Mouse (Mus musculus) limb, embryonic 15.5 days (tissue): ENCODE measurements around the gene Sox15. TPM values are rescaled to one million over a fixed set of nuclear protein-coding genes. Genes with fewer than 3 reads are reported as not detected.
A peak's percentile ranks its signal among the peaks of the same experiment; 100 is the strongest.

Source experiments
- ATAC-seq: fragments of 200-750 bp; cut with Nextera tagmentation; 2 replicates; pipeline ENCODE4 v1.8.0; 2017; ENCODE audit warnings: low read depth, moderate TSS enrichment; ENCODE audit not compliant: insufficient number of reproducible peaks, low FRiP score, low TSS enrichment
- H3K27ac ChIP-seq: fragments of 300-500 bp; sonication (generic); 2 replicates; pipeline ENCODE4 v1.5.1; 2015; ENCODE audit warnings: moderate library complexity, mild to moderate bottlenecking, inconsistent platforms
- H3K27me3 ChIP-seq: fragments of 300-500 bp; sonication (generic); 2 replicates; pipeline ENCODE4 v1.6.1; 2015; ENCODE audit warnings: inconsistent platforms
- H3K36me3 ChIP-seq: fragments of 300-500 bp; sonication (generic); 2 replicates; pipeline ENCODE4 v1.6.1; 2015; ENCODE audit warnings: inconsistent platforms
- H3K4me1 ChIP-seq: fragments of 300-500 bp; sonication (generic); 2 replicates; pipeline ENCODE4 v1.6.1; 2015; ENCODE audit warnings: inconsistent platforms
- H3K4me2 ChIP-seq: fragments of 300-500 bp; sonication (generic); 2 replicates; pipeline ENCODE4 v1.6.1; 2015; ENCODE audit warnings: mild to moderate bottlenecking, inconsistent platforms
- H3K4me3 ChIP-seq: fragments of 300-500 bp; sonication (generic); 2 replicates; pipeline ENCODE4 v1.5.1; 2015; ENCODE audit warnings: mild to moderate bottlenecking, inconsistent platforms
- H3K9ac ChIP-seq: fragments of 300-500 bp; sonication (generic); 2 replicates; pipeline ENCODE4 v1.6.1; 2015; ENCODE audit warnings: inconsistent platforms
- H3K9me3 ChIP-seq: fragments of 300-500 bp; sonication (generic); 2 replicates; pipeline ENCODE4 v1.6.1; 2016; ENCODE audit warnings: inconsistent platforms
- WGBS: fragments of 180-500 bp; shearing (Covaris S2); methylation state at CpG from one replicate; pipeline ENCODE4 v1.1.7; 2015; 5-methylcytosine and 5-hydroxymethylcytosine counted together
- polyA plus RNA-seq: library from polyadenylated mRNA; unstranded; fragments of >200 nt; fragmentation: Nextera tagmentation; extraction: Ambion mirVana; gene quantifications from 2 replicates; pipeline ENCODE4 v1.2.1, GENCODE M21; 2015

Sox15 gene
- polyA plus RNA-seq, 1 experiment from 2014 or later, result 3.2 TPM

- Histone ChIP-seq H3K9ac (no peak overlapping the region), H3K27ac (peak overlapping the region; percentile 94), H3K27me3 (no peaks in the 10 kb centered on the region), H3K9me3 (no peaks in the 10 kb centered on the region), H3K4me1 (peaks cover 72% of the 10 kb centered on the region), H3K4me2 (0 out of 2 replicates have a peak overlapping the region, but pooled peaks have one; percentile 69), H3K36me3 (peaks cover 15% of the 10 kb centered on the region), H3K4me3 (no peak overlapping the region)
- no peak for ATAC-seq
- WGBS, result 71% methylated on average over 7 of the region's 7 CpGs
These were observed 28.5 kb downstream of the Sox15 start for GRCm38 (mm10) chr11:69683576-69683975.

GRCm38 (mm10) chr11:69684128-69684745, 29.1 kb downstream of the Sox15 start:
- no peak for ATAC-seq
- Histone ChIP-seq H3K36me3 (peaks cover 11% of the 10 kb centered on the region), H3K4me3 (no peak overlapping the region), H3K27me3 (no peaks in the 10 kb centered on the region), H3K4me2 (no peak overlapping the region), H3K27ac (peak overlapping the region; percentile 94), H3K9ac (no peak overlapping the region), H3K9me3 (no peaks in the 10 kb centered on the region), H3K4me1 (peaks cover 68% of the 10 kb centered on the region)
- WGBS, result 81% methylated on average over 12 of the region's 12 CpGs

- Histone ChIP-seq H3K27ac (peak overlapping the region; percentile 94), H3K36me3 (peaks cover 6% of the 10 kb centered on the region; the same call in 1 of the 2 replicates), H3K9me3 (no peaks in the 10 kb centered on the region), H3K4me1 (peaks cover 62% of the 10 kb centered on the region), H3K27me3 (no peaks in the 10 kb centered on the region), H3K4me3 (no peak overlapping the region), H3K4me2 (no peak overlapping the region), H3K9ac (no peak overlapping the region)
- ATAC-seq, result no peak
- 83% methylated on average over 6 of the region's 6 CpGs for WGBS
These were observed 29.8 kb downstream of the Sox15 start for GRCm38 (mm10) chr11:69684936-69685335.

- H3K36me3 ChIP-seq, result no peaks in the 10 kb centered on the region
- 0 out of 2 replicates have a peak within 1 kb of the TSS, but pooled peaks have one; percentile 26 for H3K9ac ChIP-seq
- WGBS, result 64% methylated on average over 10 of the region's 10 CpGs
- peaks cover 55% of the 10 kb centered on the region for H3K4me1 ChIP-seq
- no peak within 1 kb of the TSS for H3K4me3 ChIP-seq
- H3K27ac ChIP-seq, result peak within 1 kb of the TSS; percentile 94
- no peaks in the 10 kb centered on the region for H3K27me3 ChIP-seq
- H3K9me3 ChIP-seq, result no peaks in the 10 kb centered on the region
- peak within 1 kb of the TSS; percentile 6; the same call in 1 of the 2 replicates for H3K4me2 ChIP-seq
- no peak for ATAC-seq
These were observed 30.5 kb downstream of the Sox15 start, which contains the start of gene Tnfsf13 for GRCm38 (mm10) chr11:69685526-69686148. Gene Tnfsf13, minus strand, starts transcription at chr11:69685784.

- 12% methylated on average over 4 of the region's 4 CpGs for WGBS
- H3K9ac ChIP-seq, result no peak overlapping the region
These were observed 31.3 kb downstream of the Sox15 start for GRCm38 (mm10) chr11:69686377-69686776.

GRCm38 (mm10) chr11:69687061-69687460, 31.9 kb downstream of the Sox15 start:
- no peaks in the 10 kb centered on the region for H3K27me3 ChIP-seq
- peak overlapping the region; percentile 6; the same call in 1 of the 2 replicates for H3K4me2 ChIP-seq
- no peak overlapping the region; the same call in 1 of the 2 replicates for H3K27ac ChIP-seq
- no peak overlapping the region for H3K9ac ChIP-seq
- WGBS, result 43% methylated on average over 5 of the region's 5 CpGs
- H3K36me3 ChIP-seq, result no peaks in the 10 kb centered on the region
- ATAC-seq, result no peak
- peaks cover 50% of the 10 kb centered on the region for H3K4me1 ChIP-seq
- no peak overlapping the region for H3K4me3 ChIP-seq
- H3K9me3 ChIP-seq, result no peaks in the 10 kb centered on the region

More at GRCm38 (mm10) chr11:69686377-69686776, 31.3 kb downstream of the Sox15 start:
- Histone ChIP-seq H3K4me2 (peak overlapping the region; percentile 6; the same call in 1 of the 2 replicates), H3K27ac (peak overlapping the region; percentile 94), H3K9me3 (no peaks in the 10 kb centered on the region), H3K27me3 (no peaks in the 10 kb centered on the region), H3K36me3 (no peaks in the 10 kb centered on the region), H3K4me3 (no peak overlapping the region), H3K4me1 (peaks cover 50% of the 10 kb centered on the region)
- ATAC-seq, result no peak

- no peak overlapping the region for H3K9ac ChIP-seq
- ATAC-seq, result no peak
- no peak overlapping the region for H3K4me2 ChIP-seq
- H3K27ac ChIP-seq, result no peak overlapping the region
- no peak overlapping the region for H3K4me3 ChIP-seq
- H3K4me1 ChIP-seq, result peaks cover 25% of the 10 kb centered on the region
- H3K27me3 ChIP-seq, result no peaks in the 10 kb centered on the region
- no peaks in the 10 kb centered on the region for H3K9me3 ChIP-seq
- WGBS, result 92% methylated on average over 1 of the region's 1 CpGs
- H3K36me3 ChIP-seq, result peaks cover 3% of the 10 kb centered on the region; the same call in 1 of the 2 replicates
These were observed 34.8 kb downstream of the Sox15 start for GRCm38 (mm10) chr11:69689891-69690290.

GRCm38 (mm10) chr11:69692196-69692811, 37.2 kb downstream of the Sox15 start:
- Histone ChIP-seq H3K9me3 (no peaks in the 10 kb centered on the region), H3K27ac (no peak overlapping the region), H3K4me2 (no peak overlapping the region), H3K4me1 (peaks cover 14% of the 10 kb centered on the region), H3K9ac (no peak overlapping the region), H3K36me3 (peaks cover 3% of the 10 kb centered on the region; the same call in 1 of the 2 replicates), H3K4me3 (no peak overlapping the region), H3K27me3 (no peaks in the 10 kb centered on the region)
- 70% methylated on average over 9 of the region's 9 CpGs for WGBS
- no peak for ATAC-seq

- Histone ChIP-seq H3K27ac (no peak overlapping the region), H3K4me2 (no peak overlapping the region), H3K36me3 (peaks cover 3% of the 10 kb centered on the region; the same call in 1 of the 2 replicates), H3K9me3 (no peaks in the 10 kb centered on the region), H3K27me3 (no peaks in the 10 kb centered on the region), H3K4me1 (peaks cover 14% of the 10 kb centered on the region), H3K9ac (no peak overlapping the region), H3K4me3 (no peak overlapping the region)
- WGBS, result 87% methylated on average over 6 of the region's 6 CpGs
- no peak for ATAC-seq
These were observed 37.7 kb downstream of the Sox15 start for GRCm38 (mm10) chr11:69692863-69693262.

GRCm38 (mm10) chr11:69693421-69693965, 38.4 kb downstream of the Sox15 start:
- Histone ChIP-seq H3K4me2 (no peak overlapping the region), H3K9ac (no peak overlapping the region), H3K36me3 (peaks cover 3% of the 10 kb centered on the region; the same call in 1 of the 2 replicates), H3K27ac (no peak overlapping the region), H3K4me1 (peaks cover 14% of the 10 kb centered on the region), H3K27me3 (no peaks in the 10 kb centered on the region), H3K9me3 (no peaks in the 10 kb centered on the region), H3K4me3 (no peak overlapping the region)
- WGBS, result 56% methylated on average over 11 of the region's 11 CpGs
- no peak for ATAC-seq

GRCm38 (mm10) chr11:69695046-69695360, 39.9 kb downstream of the Sox15 start:
- no peaks in the 10 kb centered on the region for H3K9me3 ChIP-seq
- peak overlapping the region; percentile 89 for H3K27ac ChIP-seq
- peak overlapping the region; percentile 55 for H3K4me3 ChIP-seq
- WGBS, result 21% methylated on average over 6 of the region's 6 CpGs
- H3K4me1 ChIP-seq, result peaks cover 14% of the 10 kb centered on the region
- peak overlapping the region; percentile 90 for H3K4me2 ChIP-seq
- peak overlapping the region; percentile 64; the same call in 1 of the 2 replicates for H3K9ac ChIP-seq
- ATAC-seq, result no peak
- no peaks in the 10 kb centered on the region for H3K27me3 ChIP-seq
- H3K36me3 ChIP-seq, result peaks cover 3% of the 10 kb centered on the region; the same call in 1 of the 2 replicates
